8 mouse cellular contexts compared by ENCODE assay signal in the genomic region with DNA sequence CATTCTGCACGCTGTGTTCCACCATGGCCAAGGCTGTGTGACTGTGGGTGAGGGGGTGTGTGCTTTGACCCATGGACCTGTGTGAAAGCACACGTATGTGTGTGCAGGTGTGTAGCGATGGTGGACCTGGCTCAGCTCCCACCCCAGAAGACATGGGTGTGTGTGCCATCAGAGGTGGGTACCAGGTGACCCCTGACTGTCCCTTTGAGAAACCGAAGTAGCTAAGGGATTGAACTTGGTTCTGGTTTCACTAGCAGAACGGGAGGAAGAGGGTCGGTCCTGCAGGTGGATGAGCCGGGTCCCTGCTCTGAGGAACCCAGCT. TPM values are rescaled to one million over a fixed set of nuclear protein-coding genes. Genes with fewer than 3 reads are reported as not detected.
DNase-seq lines count a peak whose midpoint lies in the region; ATAC-seq and TF ChIP-seq lines count a peak whose summit lies in the region.

No protein-coding gene starts in this region.

- H3K27me3 ChIP-seq in erythroblast, embryonic 14.5 days (ENCODE audit: control insufficient read depth) = peaks cover 61% of the 10 kb centered on the region
- H3K27me3 ChIP-seq in thymus, adult 2 months (ENCODE audit: control insufficient read depth, insufficient read depth, low read length) = peaks cover 10% of the 10 kb centered on the region; the same call in 1 of the 2 replicates
- peaks cover 34% of the 10 kb centered on the region for H3K27me3 ChIP-seq in liver, embryonic 14.5 days (ENCODE audit: control insufficient read depth, insufficient read depth, low read length)

- H3K36me3 ChIP-seq in erythroblast, embryonic 14.5 days (ENCODE audit: control insufficient read depth) = no peaks in the 10 kb centered on the region
- H3K36me3 ChIP-seq in thymus, adult 2 months (ENCODE audit: control insufficient read depth, insufficient read depth, low read length) = no peaks in the 10 kb centered on the region
- H3K36me3 ChIP-seq in liver, embryonic 14.5 days (replicated peaks; ENCODE audit: control insufficient read depth, insufficient read depth, low read depth) = no peaks in the 10 kb centered on the region

- no peak for DNase-seq in thymus, adult 2 months
- DNase-seq in thymus, adult 18-20 months = no peak
- no peak for DNase-seq in liver, embryonic 14.5 days (ENCODE audit: low read depth in 3 of 3, low spot score in 3 of 3)
- no peak for DNase-seq in thymus, postnatal 10 days (ENCODE audit: low spot score in 2 of 2)
- DNase-seq in yolk sac, embryonic 10.5 days (ENCODE audit: low spot score) = no peak
- no peak for DNase-seq in right cerebral cortex, postnatal 25 days

- H3K9me3 ChIP-seq in erythroblast, embryonic 14.5 days (ENCODE audit: control insufficient read depth, low read length) = no peaks in the 10 kb centered on the region; the same call in 1 of the 2 replicates
- H3K9me3 ChIP-seq in liver, embryonic 14.5 days (ENCODE audit: control insufficient read depth, low read length) = no peaks in the 10 kb centered on the region

- no peak for ATAC-seq in erythroblast, adult 5-6 weeks (replicated peaks; ENCODE audit: low FRiP score, poor library complexity, severe bottlenecking)
- ATAC-seq in liver, embryonic 14.5 days (ENCODE audit: insufficient read depth) = no peak

- no peak overlapping the region for H3K27ac ChIP-seq in thymus, adult 2 months (ENCODE audit: control insufficient read depth, insufficient read depth, low read length)
- no peak overlapping the region for H3K27ac ChIP-seq in liver, embryonic 14.5 days

- WGBS in thymus, adult 2 months = 33% methylated on average over 7 of the region's 7 CpGs
- 35% methylated on average over 7 of the region's 7 CpGs for WGBS in liver, embryonic 14.5 days (ENCODE audit: insufficient replicate concordance)

- TF ChIP-seq CTCF in thymus, adult 2 months (IDR thresholded peaks at IDR 0.05; ENCODE audit: borderline replicate concordance, control insufficient read depth, extremely low read depth, insufficient read depth, low read length, poor library complexity) = no peak
- TF ChIP-seq CTCF in liver, embryonic 14.5 days (IDR thresholded peaks at IDR 0.05; ENCODE audit: low read depth) = no peak

- H3K4me2 ChIP-seq in liver, embryonic 14.5 days (ENCODE audit: low read depth) = peak overlapping the region; percentile 56

- no peak overlapping the region for H3K9ac ChIP-seq in liver, embryonic 14.5 days (replicated peaks)

- no peak for TF ChIP-seq POLR2A in thymus, adult 2 months (IDR thresholded peaks at IDR 0.05; ENCODE audit: control insufficient read depth, extremely low read depth, insufficient read depth, low read length, poor library complexity)

- TF ChIP-seq EP300 in liver, embryonic 14.5 days (IDR thresholded peaks at IDR 0.05; ENCODE audit: low read depth) = no peak

- H3K4me1 ChIP-seq in erythroblast, embryonic 14.5 days (ENCODE audit: control insufficient read depth) = peaks cover 5% of the 10 kb centered on the region
- peaks cover 14% of the 10 kb centered on the region for H3K4me1 ChIP-seq in thymus, adult 2 months (replicated peaks; ENCODE audit: control insufficient read depth, insufficient read depth, low read length)
- H3K4me1 ChIP-seq in liver, embryonic 14.5 days (replicated peaks; ENCODE audit: control insufficient read depth in 2 of 2, insufficient read depth in 2 of 2, low read length in 1 of 2) = no peaks in the 10 kb centered on the region; a peak in 1 of 4 replicates

- peak overlapping the region; percentile 44 for H3K4me3 ChIP-seq in erythroblast, embryonic 14.5 days (replicated peaks)
- H3K4me3 ChIP-seq in thymus, adult 2 months (ENCODE audit: control insufficient read depth, insufficient read depth, low read length) = peak overlapping the region; percentile 50
- H3K4me3 ChIP-seq in liver, embryonic 14.5 days (ENCODE audit: insufficient read depth in 1 of 2, low read depth in 2 of 2, low read length in 2 of 2) = peak overlapping the region; percentile 15 to 47; a peak in 3 of 4 replicates

RNA-seq across cellular contexts. Expression of gene Sdc3, which starts 0.8 kb away (rescaled TPM):
- 1.0 and 1.3 TPM in 2 replicates for polyA plus RNA-seq in erythroblast, embryonic 14.5 days (2012)
- total RNA-seq in erythroblast, adult 5-6 weeks (2015; ENCODE audit: low replicate concordance) = 6.1 and 24.7 TPM in 2 replicates
- 4.7 and 13.3 TPM in 2 replicates for total RNA-seq in erythroblast, adult 5-6 weeks (2017; ENCODE audit: low replicate concordance)
- 96.8 and 97.5 TPM in 2 replicates for polyA plus RNA-seq in thymus, adult 2 months (2012; rRNA removed)
- 7.3 and 9.0 TPM in 2 replicates for polyA plus RNA-seq in liver, embryonic 14.5 days (2012; rRNA removed)
- polyA plus RNA-seq in liver, embryonic 14.5 days (2014; fragmentation: Nextera tagmentation; extraction: Ambion mirVana) = 4.4 and 5.3 TPM in 2 replicates
